Mouse (Mus musculus): ENCODE measurements around the gene Sbk1.

Sbk1 gene

DNA sequence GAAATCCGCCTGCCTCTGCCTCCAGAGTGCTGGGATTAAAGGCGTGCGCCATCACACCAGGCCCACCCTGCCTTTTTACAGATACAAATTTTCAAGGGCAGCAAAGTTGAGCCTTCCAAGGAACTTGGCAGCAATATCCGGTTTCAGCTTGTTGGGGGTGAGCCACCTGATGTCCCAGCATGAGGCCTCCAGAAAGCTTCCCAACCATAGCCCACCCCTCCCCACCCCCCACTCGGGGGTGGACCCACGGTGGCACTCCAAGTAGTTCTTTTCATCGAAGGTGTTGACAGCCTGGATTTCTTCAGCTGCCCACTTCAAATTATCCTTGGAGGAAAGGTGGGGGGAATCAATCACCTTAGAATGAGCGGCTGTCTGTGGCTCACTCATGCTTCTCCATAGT is 66.5 kb downstream of the Sbk1 start:
- no peak for DNase-seq (ENCODE audit: low spot score in 2 of 2)

DNA sequence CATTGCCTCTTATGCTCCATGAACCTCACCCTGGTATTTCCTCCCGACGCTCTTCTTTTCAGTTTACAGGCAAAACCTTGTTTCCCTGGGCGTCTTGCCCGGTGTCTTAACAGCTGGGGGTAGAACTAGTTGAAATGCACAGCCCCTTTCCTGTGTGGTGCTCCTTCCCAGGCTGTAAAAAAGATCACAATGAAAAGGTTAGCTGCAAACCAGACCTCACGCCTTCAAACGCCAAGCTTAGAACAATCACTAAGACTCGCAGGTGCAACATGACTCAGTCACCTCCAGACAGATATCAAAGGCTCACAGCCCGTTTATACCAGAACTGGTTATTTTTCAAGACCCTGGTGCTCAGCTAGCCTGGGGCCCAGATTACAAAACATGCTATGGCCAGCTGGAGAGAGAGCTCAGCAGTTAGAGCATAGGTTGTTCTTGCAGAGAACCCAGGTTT is 67.1 kb downstream of the Sbk1 start:
- no peak for DNase-seq (ENCODE audit: low spot score in 2 of 2)

DNA sequence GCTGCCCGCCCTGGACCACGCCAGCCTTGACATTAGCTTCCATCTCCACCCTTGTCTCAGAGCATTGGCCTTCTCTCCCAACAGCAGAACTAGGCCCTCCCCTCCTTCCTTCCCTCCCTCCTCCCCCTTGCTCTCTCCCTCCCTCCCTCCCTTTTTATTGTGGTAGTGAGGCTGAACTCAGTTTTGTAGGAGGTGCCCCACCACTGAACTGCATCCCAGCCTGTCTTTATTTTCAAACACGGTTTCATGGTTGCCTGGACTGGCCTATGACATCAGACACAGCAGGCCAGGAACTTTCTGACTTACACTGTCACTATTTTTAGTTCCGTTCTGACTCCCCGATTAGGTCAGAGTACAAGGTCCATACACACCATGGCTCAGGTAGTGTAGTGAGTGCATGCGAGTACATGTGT is 67.8 kb downstream of the Sbk1 start:
- DNase-seq (ENCODE audit: low spot score in 2 of 2), result no peak

DNA sequence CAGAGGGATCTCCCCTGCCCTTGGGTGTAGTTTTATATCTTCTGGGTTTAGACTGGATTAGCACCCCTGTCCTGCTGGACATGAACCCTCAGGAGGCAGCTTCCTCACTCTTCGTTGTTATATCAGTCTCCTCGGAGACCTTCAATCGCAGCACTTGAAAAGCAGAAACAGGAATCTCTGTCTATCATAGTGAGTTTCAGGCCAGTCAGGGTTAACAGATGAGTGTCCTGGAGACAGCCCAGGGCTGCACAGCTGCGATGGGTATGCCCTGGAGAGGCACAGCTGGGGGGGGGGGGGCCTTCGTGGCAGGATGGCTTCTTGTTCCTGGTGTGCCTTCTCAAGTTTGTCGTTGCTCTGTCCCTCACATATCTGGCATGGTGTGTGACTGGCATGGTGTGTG is 68.5 kb downstream of the Sbk1 start:
- no peak for DNase-seq (ENCODE audit: low spot score in 2 of 2)
